Mouse (Mus musculus): Measurements from ENCODE around the gene Aldh1a3.

Gene Aldh1a3

DNA sequence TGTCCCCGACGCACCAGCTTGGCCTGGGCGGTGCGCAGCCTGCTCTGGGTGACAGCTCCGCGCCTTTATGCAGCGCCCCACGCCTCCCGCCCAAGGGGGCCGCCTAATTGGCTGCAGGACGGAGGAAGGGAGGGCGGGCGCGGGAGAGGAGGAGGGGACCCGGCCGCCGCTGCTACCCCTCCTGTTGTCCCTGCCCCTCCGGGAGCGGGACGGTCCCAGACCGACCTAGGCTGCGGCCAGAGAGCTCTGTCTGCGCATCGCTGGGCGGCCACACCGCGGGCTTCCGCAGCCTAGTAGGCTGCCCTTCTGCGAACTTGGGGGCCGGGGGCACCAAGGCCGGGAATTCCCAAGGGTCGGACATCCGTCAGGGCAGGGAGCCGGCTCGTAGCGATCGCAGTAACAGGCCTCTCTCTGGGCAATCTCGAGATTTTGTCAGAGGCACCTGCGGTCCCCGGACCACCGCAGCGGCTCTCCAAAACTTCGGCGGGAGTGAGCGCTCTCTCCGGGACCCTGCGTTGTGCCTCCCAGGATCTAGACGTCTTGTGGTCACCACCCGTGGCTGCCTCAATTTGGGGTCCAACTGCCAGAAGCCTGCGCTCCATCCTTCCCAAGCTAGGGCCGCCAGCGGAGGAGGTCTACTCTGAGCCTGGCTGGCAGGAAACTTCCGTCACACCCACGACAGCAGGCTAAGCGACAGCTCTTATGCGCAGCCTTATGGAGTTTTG, at the start of gene Aldh1a3:
Gene Aldh1a3, minus strand, starts transcription at position 81 of the 725 bp plus-strand sequence.
- DNase-seq (ENCODE audit: low spot score) = no peak

DNA sequence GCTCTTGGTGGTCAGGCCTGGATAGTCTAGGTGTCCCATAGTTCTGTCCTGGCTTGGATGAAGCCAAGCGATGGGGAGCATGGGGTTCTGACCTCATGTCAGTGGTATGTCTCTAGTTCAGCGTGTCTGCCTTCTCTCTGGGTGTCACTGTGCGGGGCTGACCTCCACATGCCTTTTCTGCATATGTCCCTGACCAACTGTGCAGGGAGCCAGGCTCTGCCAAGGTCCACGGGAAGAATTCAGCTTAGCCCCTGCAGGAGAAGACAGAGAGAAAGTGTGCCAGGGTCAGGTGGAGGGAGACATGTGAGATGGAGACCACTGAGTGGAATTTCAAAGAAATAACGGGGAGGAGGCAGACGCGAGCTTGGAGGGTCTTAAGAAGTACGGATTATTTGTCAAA, 49.0 kb upstream of the Aldh1a3 start:
- DNase-seq (ENCODE audit: low spot score) = no peak

- no peak for DNase-seq (ENCODE audit: low spot score)
Measured at GRCm38 (mm10) chr7:66471641-66472216, 44.4 kb upstream of the Aldh1a3 start.

GRCm38 (mm10) chr7:66466641-66467040, 39.3 kb upstream of the Aldh1a3 start:
- DNase-seq (ENCODE audit: low spot score) = no peak

- no peak for DNase-seq (ENCODE audit: low spot score)
Measured at GRCm38 (mm10) chr7:66465241-66465640, 37.9 kb upstream of the Aldh1a3 start.

DNA sequence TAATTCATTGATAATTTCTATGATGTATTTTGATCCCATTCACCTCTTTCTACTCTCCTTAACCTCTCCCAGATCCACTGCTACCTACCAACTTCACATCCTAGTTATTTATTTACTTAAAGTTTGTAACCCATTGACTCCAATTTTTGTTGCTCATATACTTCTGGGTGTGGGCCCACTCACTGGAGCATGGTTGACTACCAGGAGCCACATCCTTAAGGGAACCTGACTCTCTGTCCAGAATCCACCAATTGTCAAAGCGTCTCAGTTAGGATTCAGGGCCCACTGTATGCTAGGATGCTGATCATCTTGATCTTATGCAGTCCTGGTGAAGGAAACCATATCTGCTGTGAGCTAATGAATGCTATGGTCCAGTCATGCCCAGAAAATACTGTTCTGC, 35.8 kb upstream of the Aldh1a3 start:
- DNase-seq (ENCODE audit: low spot score) = no peak

GRCm38 (mm10) chr7:66451622-66452295, 24.4 kb upstream of the Aldh1a3 start:
- no peak for DNase-seq (ENCODE audit: low spot score)

DNA sequence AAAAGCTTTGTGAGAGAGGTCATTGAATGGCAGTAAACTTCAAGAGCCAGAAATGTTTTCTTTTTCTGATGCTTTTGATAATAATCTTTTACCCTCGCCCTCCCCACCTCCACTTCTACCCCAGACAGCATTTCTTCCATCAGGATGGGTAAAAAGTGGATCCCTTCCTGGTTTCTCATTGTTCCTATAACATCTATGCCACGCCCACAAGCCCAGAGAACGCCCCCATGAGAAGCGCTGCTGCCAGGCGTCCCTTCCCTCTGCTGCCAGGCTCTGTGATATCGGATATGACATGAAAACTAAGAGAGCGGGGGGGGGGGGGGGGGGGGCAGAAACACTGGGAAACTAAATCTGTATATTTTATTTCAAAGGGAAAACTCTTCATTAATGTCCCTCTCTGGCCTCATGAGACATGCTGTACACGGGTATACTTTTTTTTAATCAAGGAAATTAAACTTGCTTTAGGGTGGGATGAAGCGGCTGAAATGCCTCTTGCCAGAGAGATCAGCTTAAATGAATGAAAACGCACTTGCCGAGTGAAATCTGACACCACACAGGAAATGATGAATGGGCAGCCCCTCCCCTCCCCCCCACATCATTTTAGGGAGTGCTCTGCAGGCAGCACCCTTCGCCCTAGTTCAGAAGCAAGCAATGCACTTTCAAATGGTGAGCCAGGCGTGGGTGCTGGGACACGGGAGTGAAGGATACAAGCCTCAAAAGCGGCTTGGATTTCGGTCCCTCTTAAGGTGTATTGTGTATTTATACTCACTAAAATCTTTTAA, 22.8 kb upstream of the Aldh1a3 start:
- DNase-seq (ENCODE audit: low spot score) = no peak

DNA sequence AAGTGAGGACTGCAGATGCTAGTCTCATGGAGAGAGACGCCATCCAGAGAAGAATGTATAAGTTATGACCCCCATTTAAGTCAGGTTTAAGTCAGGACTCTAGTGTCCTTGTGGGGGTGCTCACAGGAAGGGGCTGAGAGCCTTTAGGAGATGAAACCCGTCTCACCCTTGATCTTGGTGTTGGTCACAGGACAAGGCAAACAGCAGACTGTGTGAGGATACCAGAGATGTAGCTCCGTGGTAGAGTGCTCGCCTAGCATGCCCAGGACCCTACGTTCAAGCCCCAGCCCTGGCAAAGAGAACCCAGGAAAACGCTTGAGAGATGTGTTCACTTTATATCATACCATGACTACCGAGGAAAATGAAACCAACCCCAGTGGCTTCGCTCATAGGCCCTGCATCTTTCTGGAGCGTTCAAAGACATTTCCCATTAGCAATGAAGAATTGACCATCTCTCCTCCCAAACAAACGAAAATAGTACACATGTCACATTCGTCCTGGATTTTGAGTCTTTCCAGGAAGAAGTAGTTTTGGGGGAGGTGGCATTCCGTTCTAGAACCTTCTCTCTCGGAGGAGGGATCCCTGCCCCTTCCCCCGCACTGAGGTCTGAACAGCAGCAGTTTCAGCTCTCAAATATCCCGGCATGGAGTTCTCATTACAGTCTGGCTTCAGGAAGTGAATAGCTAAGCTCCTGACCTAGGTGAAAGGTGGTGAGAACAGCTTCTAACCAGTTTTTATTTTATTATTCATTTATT, 21.6 kb upstream of the Aldh1a3 start:
- DNase-seq (ENCODE audit: low spot score) = no peak

DNA sequence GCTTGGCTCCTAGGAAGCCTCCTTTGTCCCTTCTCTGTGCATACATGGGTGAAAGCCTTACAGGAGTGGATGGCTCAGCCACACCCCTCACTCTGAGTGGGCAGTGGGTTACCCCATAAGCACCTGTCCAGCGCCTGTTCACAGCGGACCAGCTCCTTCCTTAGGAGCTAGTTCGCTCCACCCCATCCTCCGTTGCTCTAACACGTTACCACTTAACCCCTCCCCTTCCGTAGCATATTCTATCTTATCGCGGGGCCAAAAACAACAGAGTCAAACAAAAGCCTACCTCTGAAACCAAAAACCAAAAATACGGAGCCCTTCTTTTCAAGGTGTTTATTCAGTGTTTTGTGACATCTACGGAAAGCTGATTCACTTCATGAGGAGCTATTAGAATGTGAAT, 21.0 kb upstream of the Aldh1a3 start:
- no peak for DNase-seq (ENCODE audit: low spot score)

DNA sequence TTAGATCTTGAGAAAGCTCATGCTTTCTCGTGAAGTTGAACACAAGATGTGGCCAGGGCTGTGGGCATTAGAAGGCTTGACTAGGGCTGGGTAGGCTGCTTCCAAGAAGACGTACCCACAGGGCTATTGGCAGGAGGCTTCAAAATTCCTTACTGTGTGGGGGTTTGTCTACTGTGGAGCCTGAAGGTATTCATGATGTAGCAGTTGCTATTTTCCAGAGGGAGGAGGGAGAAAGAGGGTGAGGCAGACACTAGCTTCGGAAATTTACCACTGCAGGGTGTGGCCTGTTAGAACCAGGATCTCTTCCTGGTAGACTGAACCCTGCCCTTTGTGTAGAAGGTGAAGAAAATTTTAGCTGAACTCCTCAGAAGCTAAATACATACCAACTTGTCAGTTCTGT, 19.5 kb upstream of the Aldh1a3 start:
- DNase-seq (ENCODE audit: low spot score) = no peak

DNA sequence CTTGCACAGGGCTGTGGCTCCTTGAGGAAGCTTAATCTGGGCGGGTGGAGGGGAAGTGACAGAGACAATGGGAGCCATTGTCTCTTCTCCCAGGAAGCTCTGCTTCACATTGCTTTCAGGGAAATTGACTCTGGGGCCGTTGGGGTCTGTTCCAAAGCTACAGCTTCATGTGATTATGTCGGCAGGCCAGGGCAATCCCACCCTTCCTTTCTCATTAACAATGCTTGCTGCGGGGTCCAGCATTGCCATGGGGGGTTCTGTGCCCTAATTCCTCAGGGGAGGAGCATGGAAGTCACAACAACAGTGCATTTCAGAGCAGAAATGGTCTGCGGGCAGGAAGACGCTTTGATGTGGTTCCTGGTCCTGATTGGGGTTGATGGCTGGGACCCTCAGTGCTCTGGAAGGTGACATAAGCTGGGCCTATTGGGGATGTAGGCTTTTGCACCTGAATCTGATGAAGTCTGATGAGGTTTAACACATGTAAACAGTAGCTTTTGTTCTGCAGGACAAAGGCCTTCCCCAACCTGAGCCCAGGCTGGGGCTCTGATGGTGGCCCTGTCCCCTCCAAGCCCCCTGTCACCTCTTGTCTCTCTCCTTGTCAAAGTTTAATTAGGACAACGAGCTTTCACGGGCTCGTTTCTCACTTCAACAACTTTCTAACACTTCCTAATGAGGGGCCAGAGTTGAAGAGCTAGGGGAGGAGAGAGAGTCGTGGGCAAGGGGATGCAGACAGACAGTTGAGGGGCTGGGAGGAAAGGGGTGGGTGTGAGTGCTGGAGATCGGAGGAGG, 18.0 kb upstream of the Aldh1a3 start:
- DNase-seq (ENCODE audit: low spot score) = no peak

DNA sequence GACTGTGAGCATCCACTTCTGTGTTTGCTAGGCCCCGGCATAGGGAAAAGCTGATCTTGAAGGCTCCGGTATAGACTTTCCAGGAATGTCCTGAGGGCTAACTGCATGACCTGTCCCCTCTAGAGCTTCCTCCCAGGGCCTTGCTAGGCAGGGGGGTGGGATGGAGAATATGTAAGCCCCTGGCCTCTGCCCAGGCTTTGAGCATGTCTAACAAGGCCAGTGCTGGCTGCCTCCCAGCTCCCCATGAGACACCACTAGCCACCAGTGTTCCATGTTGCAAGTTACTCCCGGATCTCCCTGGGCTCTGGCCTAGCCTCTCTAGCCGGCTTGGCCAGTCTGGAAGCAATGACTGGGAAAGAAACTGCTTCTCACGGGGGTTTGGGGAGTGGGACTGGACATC, 17.4 kb upstream of the Aldh1a3 start:
- no peak for DNase-seq (ENCODE audit: low spot score)

GRCm38 (mm10) chr7:66442501-66443369, 15.4 kb upstream of the Aldh1a3 start:
- no peak for DNase-seq (ENCODE audit: low spot score)

- no peak for DNase-seq (ENCODE audit: low spot score)
Measured at GRCm38 (mm10) chr7:66438787-66439669, 11.7 kb upstream of the Aldh1a3 start.

GRCm38 (mm10) chr7:66434453-66434935, 7.2 kb upstream of the Aldh1a3 start:
- peak; percentile 45 for DNase-seq (ENCODE audit: low spot score)

GRCm38 (mm10) chr7:66427053-66427436, 272 bp downstream of the Aldh1a3 start:
- no peak for DNase-seq (ENCODE audit: low spot score)

DNA sequence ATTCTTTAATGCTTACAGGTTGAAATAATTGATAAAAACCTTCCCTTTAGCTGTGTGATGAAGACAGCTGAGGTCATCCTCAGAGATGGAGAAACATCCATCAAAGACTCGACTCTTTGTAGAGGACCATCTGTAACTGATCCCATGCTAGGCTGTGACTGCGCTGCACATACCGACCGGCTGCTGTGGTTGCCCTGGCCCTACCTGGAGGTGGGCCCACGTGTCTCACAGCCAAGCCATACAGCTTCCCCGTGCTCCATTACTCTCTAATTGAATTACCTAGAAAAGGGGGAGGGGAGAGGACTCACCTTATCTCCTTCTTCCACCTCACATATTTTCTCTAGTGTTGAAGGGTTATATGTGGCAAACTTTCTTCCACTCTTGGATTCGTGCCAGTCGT, 5.4 kb downstream of the Aldh1a3 start:
- DNase-seq (ENCODE audit: low spot score) = no peak

DNA sequence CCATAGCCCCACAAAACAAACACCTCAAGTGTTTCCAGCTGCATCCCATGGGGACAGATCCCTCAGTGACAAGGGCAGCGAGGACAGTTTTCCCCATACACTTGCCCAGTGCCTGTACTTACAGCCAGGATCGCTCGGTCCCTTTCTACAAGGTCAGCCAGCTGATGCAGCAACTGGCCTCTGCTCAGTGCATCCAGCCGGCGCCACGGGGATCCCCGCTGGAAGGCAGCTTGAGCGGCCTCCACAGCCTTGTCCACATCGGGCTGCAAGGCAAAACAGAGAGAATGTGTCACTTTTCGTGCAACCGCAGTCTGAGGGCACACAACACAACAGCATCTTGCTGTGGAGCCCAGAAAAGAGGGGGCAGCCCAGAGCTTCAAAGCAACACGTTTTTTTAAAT, 8.3 kb downstream of the Aldh1a3 start:
- no peak for DNase-seq (ENCODE audit: low spot score)
